Mouse (Mus musculus) stomach, embryonic 15.5 days (tissue): ENCODE data around the gene Shank3. TPM values are rescaled to one million over a fixed set of nuclear protein-coding genes. Genes with fewer than 3 reads are reported as not detected.

Experiments used
- ATAC-seq: fragments of 200-750 bp; cut with Nextera tagmentation; 2 replicates; pipeline ENCODE4 v1.8.0; 2017; ENCODE audit warnings: low read depth, moderate number of reproducible peaks, moderate TSS enrichment; ENCODE audit not compliant: insufficient read depth, low FRiP score
- H3K27ac ChIP-seq: fragments of 300-500 bp; sonication (generic); 2 replicates; pipeline ENCODE4 v1.5.1; 2015; ENCODE audit warnings: mild to moderate bottlenecking, inconsistent platforms
- H3K27me3 ChIP-seq: fragments of 300-500 bp; sonication (generic); replicated peaks from 2 replicates; pipeline ENCODE4 v1.6.1; 2015; ENCODE audit warnings: inconsistent platforms
- H3K36me3 ChIP-seq: fragments of 300-500 bp; sonication (generic); 2 replicates; pipeline ENCODE4 v1.6.1; 2015; ENCODE audit warnings: inconsistent platforms
- H3K4me1 ChIP-seq: fragments of 300-500 bp; sonication (generic); 2 replicates; pipeline ENCODE4 v1.6.1; 2015; ENCODE audit warnings: inconsistent platforms
- H3K4me2 ChIP-seq: fragments of 300-500 bp; sonication (generic); 2 replicates; pipeline ENCODE4 v1.6.1; 2015; ENCODE audit warnings: mild to moderate bottlenecking, inconsistent platforms
- H3K4me3 ChIP-seq: fragments of 300-500 bp; sonication (generic); replicated peaks from 2 replicates; pipeline ENCODE4 v1.5.1; 2015; ENCODE audit warnings: inconsistent platforms
- H3K9ac ChIP-seq: fragments of 300-500 bp; sonication (generic); 2 replicates; pipeline ENCODE4 v1.6.1; 2015; ENCODE audit warnings: inconsistent platforms
- H3K9me3 ChIP-seq: fragments of 300-500 bp; sonication (generic); 2 replicates; pipeline ENCODE4 v1.6.1; 2016; ENCODE audit warnings: inconsistent platforms
- WGBS: fragments of 180-500 bp; shearing (Covaris S2); methylation state at CpG from one replicate; pipeline ENCODE4 v1.1.7; 2015; 5-methylcytosine and 5-hydroxymethylcytosine counted together
- polyA plus RNA-seq: library from polyadenylated mRNA; unstranded; fragments of >200 nt; fragmentation: Nextera tagmentation; extraction: Ambion mirVana; gene quantifications from 2 replicates; pipeline ENCODE4 v1.2.1, GENCODE M21; 2015

Shank3 gene
- polyA plus RNA-seq, 1 experiment from 2014 or later: 1.9 TPM

DNA sequence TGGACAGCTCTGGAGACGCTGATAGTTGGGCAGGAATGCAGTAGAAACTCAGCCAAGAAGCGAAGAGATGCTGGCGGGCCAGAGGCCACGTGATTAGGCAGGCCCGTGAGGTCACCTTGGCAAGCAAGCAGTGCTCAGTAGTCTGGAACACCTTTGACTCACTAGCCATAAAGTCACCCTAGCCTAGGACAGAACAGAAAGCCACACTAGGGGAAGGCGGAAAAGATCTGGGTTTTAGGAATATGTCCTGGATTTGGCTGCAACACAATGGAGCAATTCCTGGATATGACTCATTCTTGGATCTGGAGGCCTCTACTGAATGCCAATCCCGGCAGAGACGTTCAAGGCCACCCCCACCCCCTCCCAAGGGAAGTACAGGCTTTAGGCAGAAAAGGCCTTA lies 18.8 kb upstream of the Shank3 start:
- peak overlapping the region; percentile 48; the same call in 1 of the 2 replicates for H3K27ac ChIP-seq

DNA sequence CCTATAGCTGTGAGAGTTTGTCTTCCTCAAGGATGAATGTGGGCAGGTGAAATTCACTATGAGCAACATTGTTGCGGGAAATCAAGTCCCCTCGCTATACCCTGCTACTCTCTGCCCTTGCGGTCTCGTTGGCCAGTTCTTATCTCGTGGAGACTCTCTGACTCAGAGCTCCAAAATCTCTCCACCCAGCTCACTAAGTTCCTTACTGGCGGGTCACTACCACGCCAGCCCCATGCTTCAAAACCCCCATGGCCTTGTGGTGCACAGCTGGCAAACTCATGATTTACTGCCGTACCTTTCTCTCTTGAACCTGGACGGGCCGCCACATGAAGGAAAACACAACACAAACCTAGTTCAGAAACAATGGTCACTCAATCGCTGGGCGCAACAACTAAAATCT lies 11.2 kb upstream of the Shank3 start:
- no peak overlapping the region for H3K4me3 ChIP-seq
- H3K4me2 ChIP-seq: no peak overlapping the region
- no peaks in the 10 kb centered on the region for H3K36me3 ChIP-seq
- no peak overlapping the region for H3K27ac ChIP-seq
- no peak for ATAC-seq
- no peaks in the 10 kb centered on the region for H3K4me1 ChIP-seq
- no peaks in the 10 kb centered on the region for H3K9me3 ChIP-seq
- no peak overlapping the region for H3K9ac ChIP-seq
- 65% methylated on average over 12 of the region's 12 CpGs for WGBS
- H3K27me3 ChIP-seq: no peaks in the 10 kb centered on the region

More for the DNA sequence above, 18.8 kb upstream of the Shank3 start:
- Histone ChIP-seq H3K4me1 (peaks cover 6% of the 10 kb centered on the region), H3K4me2 (no peak overlapping the region), H3K36me3 (no peaks in the 10 kb centered on the region), H3K27me3 (no peaks in the 10 kb centered on the region), H3K4me3 (no peak overlapping the region), H3K9ac (no peak overlapping the region), H3K9me3 (no peaks in the 10 kb centered on the region)
- 68% methylated on average over 8 of the region's 8 CpGs for WGBS
- no peak for ATAC-seq

DNA sequence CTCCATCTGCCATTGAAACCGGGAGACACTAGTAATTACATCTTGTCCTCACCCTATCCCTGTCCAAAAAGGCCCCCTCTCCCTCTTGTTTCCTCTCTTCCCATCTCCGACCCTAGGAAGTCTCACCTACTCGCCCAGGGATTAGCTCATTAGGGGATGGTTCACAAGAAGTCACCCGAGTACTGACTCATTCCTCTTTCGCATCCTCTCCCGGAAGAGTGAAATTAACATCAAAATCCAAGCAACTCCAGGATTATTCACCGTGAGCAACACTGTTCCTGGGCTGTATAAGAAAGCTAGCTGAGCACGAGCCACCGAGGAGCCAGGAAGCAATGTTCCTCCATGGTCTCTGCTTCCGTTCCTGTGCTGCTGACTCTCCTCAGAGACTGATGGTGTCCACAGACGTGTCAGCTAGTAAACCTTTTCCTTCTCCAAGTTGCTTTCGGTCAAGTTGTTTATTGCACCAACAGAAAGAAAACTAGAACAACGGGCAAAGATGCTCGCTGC lies 10.8 kb upstream of the Shank3 start:
- no peak overlapping the region for H3K9ac ChIP-seq
- H3K27me3 ChIP-seq: no peaks in the 10 kb centered on the region
- H3K36me3 ChIP-seq: no peaks in the 10 kb centered on the region
- H3K9me3 ChIP-seq: no peaks in the 10 kb centered on the region
- no peak for ATAC-seq
- 44% methylated on average over 14 of the region's 14 CpGs for WGBS
- no peak overlapping the region for H3K4me2 ChIP-seq
- no peak overlapping the region for H3K27ac ChIP-seq
- no peak overlapping the region for H3K4me3 ChIP-seq
- no peaks in the 10 kb centered on the region for H3K4me1 ChIP-seq

DNA sequence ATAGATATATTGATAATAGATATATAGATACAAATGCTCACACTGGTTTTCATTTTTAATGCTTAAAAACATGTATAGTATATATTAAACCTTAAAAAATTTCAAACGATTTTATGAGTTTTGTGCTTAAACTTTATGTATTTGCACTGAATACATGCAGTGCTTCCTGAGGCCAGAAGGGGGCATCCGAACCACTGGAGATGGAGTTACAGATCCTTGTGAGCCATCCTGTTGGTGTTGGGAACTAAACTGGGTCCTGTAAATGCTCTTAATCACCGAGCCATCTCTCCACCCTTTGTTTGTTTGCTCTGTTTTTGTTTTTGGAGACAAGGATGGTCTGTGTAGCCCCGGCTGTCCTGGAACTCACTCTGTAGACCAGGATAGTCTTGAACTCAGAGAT lies 4.5 kb upstream of the Shank3 start:
- Histone ChIP-seq H3K4me1 (peaks cover 10% of the 10 kb centered on the region; the same call in 1 of the 2 replicates), H3K27me3 (peaks cover 14% of the 10 kb centered on the region; the same call in 1 of the 2 replicates), H3K4me3 (no peak overlapping the region), H3K4me2 (no peak overlapping the region), H3K36me3 (no peaks in the 10 kb centered on the region), H3K27ac (no peak overlapping the region), H3K9me3 (no peaks in the 10 kb centered on the region), H3K9ac (no peak overlapping the region)
- no peak for ATAC-seq
- 80% methylated on average over 4 of the region's 4 CpGs for WGBS

DNA sequence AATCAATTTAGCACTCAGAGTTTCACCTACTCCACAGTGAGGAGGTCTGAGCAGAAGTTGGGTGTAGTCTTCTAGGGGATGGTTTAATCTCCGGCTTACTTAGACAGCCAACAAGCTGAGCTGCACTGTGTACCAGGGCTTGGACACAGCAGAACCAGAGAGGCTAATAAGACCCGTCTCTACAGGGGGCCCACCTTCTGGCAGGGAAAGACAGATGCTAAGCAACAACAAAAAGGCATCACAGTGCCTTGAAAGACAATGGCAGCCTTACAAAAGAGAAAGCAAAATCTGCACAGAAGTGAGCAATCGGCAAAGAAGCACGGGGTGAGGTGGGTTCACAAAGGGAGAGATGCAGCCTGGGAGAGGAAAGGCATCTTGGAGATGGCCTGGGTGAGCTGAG lies 3.3 kb upstream of the Shank3 start:
- no peak overlapping the region for H3K9ac ChIP-seq
- H3K4me2 ChIP-seq: no peak overlapping the region
- no peaks in the 10 kb centered on the region for H3K9me3 ChIP-seq
- 71% methylated on average over 4 of the region's 4 CpGs for WGBS
- H3K36me3 ChIP-seq: no peaks in the 10 kb centered on the region
- H3K27me3 ChIP-seq: peaks cover 14% of the 10 kb centered on the region; the same call in 1 of the 2 replicates
- H3K27ac ChIP-seq: no peak overlapping the region
- H3K4me3 ChIP-seq: no peak overlapping the region
- ATAC-seq: no peak
- H3K4me1 ChIP-seq: peaks cover 10% of the 10 kb centered on the region; the same call in 1 of the 2 replicates

DNA sequence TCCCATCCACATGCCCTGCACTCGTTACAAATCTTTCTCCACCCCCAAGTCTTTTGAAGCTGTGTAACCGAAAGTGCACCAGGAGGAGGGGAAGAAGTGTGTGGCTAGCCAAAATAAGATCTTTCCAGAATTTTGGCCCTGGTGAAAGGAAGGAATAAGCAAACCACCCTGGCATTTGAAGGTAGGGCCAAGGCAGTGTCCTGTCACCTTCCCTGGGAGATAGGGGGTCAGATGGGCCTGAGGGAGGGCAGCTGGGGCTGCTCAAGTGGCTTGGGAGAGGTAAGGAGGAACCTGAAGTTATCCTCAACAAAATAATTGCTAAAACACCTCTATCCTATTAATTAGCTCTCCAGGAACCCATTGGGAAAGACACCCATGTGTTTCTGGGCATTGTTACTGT lies 2.6 kb upstream of the Shank3 start:
- no peak overlapping the region for H3K4me3 ChIP-seq
- H3K27ac ChIP-seq: no peak overlapping the region
- no peak overlapping the region for H3K4me2 ChIP-seq

DNA sequence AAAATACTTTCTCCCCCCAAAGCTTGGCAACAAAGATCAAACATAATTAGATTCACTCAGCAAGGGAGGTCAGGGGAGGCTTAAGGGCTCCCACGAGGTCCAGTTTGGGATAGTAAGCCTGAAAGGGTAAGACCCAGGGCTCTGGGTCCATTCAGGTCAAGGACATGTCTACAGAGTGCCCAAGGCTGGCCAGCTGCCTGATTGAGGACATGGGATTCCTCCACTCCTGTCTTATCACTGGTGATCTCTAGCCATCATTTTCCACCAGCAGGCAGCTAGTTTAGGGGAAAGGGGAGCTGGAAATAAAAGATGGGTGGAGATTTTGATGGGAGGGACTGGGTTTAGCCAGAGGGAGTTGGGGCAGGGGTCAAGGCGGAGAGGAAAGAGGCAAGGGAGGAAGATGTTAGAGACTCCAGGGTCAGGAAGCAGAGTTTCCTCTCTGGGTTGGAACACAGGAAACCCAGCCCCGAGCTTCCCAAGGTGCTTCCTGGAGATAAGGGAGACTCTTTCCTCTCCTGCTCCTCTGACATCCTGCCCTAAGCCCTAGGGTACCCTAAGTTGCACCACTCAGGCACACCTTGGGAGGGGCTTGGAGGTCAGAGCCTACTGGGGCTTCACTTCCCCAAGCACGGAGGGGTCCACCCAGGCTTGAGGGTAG lies 1.9 kb upstream of the Shank3 start:
- WGBS: 25% methylated on average over 4 of the region's 4 CpGs
- no peak overlapping the region for H3K9ac ChIP-seq
- peaks cover 14% of the 10 kb centered on the region; the same call in 1 of the 2 replicates for H3K27me3 ChIP-seq
- peaks cover 10% of the 10 kb centered on the region; the same call in 1 of the 2 replicates for H3K4me1 ChIP-seq
- H3K27ac ChIP-seq: peak overlapping the region; percentile 5; the same call in 1 of the 2 replicates
- ATAC-seq: no peak
- no peak overlapping the region for H3K4me2 ChIP-seq
- H3K4me3 ChIP-seq: peak overlapping the region; percentile 74
- no peaks in the 10 kb centered on the region for H3K36me3 ChIP-seq
- H3K9me3 ChIP-seq: no peaks in the 10 kb centered on the region

More for the DNA sequence above, 2.6 kb upstream of the Shank3 start:
- no peak for ATAC-seq
- WGBS: 55% methylated on average over 2 of the region's 2 CpGs
- Histone ChIP-seq H3K9me3 (no peaks in the 10 kb centered on the region), H3K4me1 (peaks cover 10% of the 10 kb centered on the region; the same call in 1 of the 2 replicates), H3K9ac (no peak overlapping the region), H3K36me3 (no peaks in the 10 kb centered on the region), H3K27me3 (peaks cover 14% of the 10 kb centered on the region; the same call in 1 of the 2 replicates)

DNA sequence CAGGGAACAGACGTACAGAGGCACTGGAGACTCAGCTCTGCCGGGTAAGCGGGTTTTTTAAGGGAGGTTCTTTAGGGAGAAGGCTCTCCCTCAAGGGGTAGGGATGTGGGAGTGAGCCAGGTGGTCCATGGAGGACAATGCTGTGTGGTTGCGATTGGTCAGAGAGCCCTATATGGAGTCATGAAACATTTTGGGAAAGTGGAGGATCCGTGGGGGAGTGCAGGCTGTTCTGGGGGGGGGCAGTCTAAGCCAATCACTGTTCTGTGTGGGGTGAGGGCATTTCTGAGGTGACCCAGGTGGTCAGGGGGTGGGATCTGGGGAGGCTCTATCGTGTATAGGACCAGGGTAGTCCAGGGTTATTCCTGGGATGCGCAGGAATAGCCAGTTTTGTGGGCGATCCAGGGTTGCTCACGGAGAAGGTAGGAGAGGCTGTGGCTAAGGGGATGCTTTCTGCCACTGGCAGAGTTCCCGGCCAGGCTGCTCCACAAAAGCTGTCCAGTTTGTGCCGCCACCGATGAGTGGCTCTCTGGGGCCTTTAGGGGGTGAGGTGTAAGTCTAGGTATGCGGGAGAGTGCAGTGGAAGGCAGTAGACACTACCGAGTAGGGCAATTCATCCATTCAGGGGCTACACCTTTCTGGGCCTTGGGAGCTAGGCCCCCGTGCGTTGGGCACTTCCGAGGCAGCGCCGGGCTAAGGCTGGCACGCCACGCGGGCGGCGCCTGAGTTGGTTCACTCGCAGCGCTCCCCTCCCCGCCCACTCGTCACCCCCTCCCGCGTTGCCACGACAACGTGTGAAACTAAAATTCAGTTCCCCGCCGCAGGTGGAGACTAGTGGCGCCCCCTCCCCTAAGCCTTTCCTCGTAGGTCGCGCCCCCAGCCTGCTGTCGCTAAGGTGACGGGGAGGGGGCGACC lies 1.1 kb upstream of the Shank3 start:
- Histone ChIP-seq H3K27me3 (peaks cover 14% of the 10 kb centered on the region; the same call in 1 of the 2 replicates), H3K4me2 (peak overlapping the region; percentile 93), H3K4me1 (peaks cover 10% of the 10 kb centered on the region; the same call in 1 of the 2 replicates), H3K4me3 (peak overlapping the region; percentile 74), H3K9me3 (no peaks in the 10 kb centered on the region), H3K9ac (peak overlapping the region; percentile 34; the same call in 1 of the 2 replicates), H3K27ac (peak overlapping the region; percentile 5; the same call in 1 of the 2 replicates), H3K36me3 (no peaks in the 10 kb centered on the region)
- 5% methylated on average over 40 of the region's 41 CpGs for WGBS
- no peak for ATAC-seq

DNA sequence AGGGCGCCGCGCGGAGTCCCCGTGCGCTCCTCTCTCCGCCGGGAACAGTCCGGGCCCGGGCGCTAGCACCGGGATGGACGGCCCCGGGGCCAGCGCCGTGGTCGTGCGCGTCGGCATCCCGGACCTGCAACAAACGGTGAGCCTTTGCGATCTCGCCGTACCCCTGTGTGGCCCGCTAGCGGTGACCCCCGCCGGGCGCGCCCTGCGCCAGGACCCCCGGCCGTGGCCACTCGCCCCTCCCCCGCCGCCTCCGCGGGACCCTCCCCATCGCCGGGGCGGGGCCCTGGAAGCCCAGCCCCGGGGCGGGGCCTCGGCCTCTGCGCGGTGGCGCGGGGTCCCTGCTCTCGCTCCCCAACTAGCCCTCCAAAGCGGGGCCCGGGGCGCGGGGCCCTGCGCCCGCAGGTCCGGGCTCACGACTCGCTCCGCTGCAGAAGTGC lies 379 bp downstream of the Shank3 start:
- Histone ChIP-seq H3K9me3 (no peaks in the 10 kb centered on the region), H3K27me3 (peaks cover 14% of the 10 kb centered on the region; the same call in 1 of the 2 replicates), H3K4me3 (peak overlapping the region; percentile 74), H3K9ac (peak overlapping the region; percentile 33), H3K4me2 (peak overlapping the region; percentile 93), H3K36me3 (no peaks in the 10 kb centered on the region), H3K4me1 (peaks cover 10% of the 10 kb centered on the region; the same call in 1 of the 2 replicates), H3K27ac (peak overlapping the region; percentile 35; the same call in 1 of the 2 replicates)
- ATAC-seq: peak; percentile 41; the same call in 1 of the 2 replicates
- WGBS: 0% methylated on average over 28 of the region's 60 CpGs

DNA sequence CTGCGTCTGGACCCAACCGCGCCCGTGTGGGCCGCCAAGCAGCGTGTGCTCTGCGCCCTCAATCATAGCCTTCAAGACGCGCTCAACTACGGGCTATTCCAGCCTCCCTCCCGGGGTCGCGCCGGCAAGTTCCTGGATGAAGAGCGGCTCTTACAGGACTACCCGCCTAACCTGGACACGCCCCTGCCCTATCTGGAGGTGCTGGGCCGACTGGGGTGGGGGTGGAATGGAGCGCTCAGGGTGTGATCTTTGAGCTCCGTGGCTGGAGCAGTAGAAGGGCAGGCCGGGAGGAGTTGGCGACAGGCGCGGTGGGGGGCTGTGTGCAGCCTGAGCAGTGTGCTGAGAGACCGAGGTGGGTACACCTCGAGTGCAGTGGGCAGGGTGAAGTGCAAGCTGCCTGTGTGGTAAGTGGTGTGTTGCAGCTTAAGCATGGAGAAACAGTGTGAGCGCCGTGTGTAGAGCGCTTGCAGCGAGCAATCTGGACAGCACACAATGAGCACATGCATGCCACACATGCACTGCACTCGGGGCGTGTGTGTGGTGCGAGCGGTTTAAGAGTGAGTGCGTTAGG lies 883 bp downstream of the Shank3 start:
- Histone ChIP-seq H3K9me3 (no peaks in the 10 kb centered on the region), H3K4me1 (peaks cover 10% of the 10 kb centered on the region; the same call in 1 of the 2 replicates), H3K9ac (peak overlapping the region; percentile 33), H3K4me3 (peak overlapping the region; percentile 74), H3K27ac (no peak overlapping the region), H3K36me3 (no peaks in the 10 kb centered on the region), H3K4me2 (peak overlapping the region; percentile 93), H3K27me3 (peaks cover 14% of the 10 kb centered on the region; the same call in 1 of the 2 replicates)
- ATAC-seq: peak; percentile 57
- WGBS: 4% methylated on average over 35 of the region's 35 CpGs

DNA sequence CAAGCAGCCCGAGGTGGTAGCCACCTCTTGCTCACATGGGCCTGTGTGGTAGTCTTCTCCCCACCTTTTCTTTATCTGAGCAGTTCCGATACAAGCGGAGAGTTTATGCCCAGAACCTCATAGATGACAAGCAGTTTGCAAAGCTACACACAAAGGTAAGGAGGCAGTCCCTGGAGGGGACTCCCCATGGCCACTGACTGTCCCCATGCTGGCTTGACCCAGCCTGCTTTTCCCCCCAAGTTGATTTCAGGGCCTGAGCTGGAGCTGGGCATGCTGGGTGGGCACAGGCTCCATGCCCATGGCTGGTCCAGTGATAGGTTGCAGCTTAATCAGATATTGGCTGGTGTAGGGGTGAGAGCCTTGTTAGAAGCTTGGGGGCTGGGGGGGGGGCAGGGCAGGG lies 1.9 kb downstream of the Shank3 start:
- no peaks in the 10 kb centered on the region for H3K36me3 ChIP-seq
- ATAC-seq: no peak
- H3K27me3 ChIP-seq: peaks cover 14% of the 10 kb centered on the region; the same call in 1 of the 2 replicates
- H3K9me3 ChIP-seq: no peaks in the 10 kb centered on the region
- H3K4me1 ChIP-seq: peaks cover 10% of the 10 kb centered on the region; the same call in 1 of the 2 replicates
- no peak overlapping the region for H3K4me2 ChIP-seq
- 81% methylated on average over 3 of the region's 3 CpGs for WGBS
- H3K27ac ChIP-seq: no peak overlapping the region
- H3K9ac ChIP-seq: no peak overlapping the region
- H3K4me3 ChIP-seq: no peak overlapping the region
